Comparison of ENCODE assay signal across 8 mouse cellular contexts in genomic region chr5:33034100-33034499, GRCm38 (mm10). TPM values are rescaled to one million over a fixed set of nuclear protein-coding genes. Genes with fewer than 3 reads are reported as not detected.
DNase-seq lines count a peak whose midpoint lies in the region; ATAC-seq and TF ChIP-seq lines count a peak whose summit lies in the region.

No protein-coding gene starts in this region.

- H3K4me1 ChIP-seq in midbrain, embryonic 11.5 days (ENCODE audit: control insufficient read depth, insufficient read depth, low read length), result peaks cover 15% of the 10 kb centered on the region
- peaks cover 35% of the 10 kb centered on the region for H3K4me1 ChIP-seq in midbrain, embryonic 10.5 days
- no peaks in the 10 kb centered on the region for H3K4me1 ChIP-seq in limb, embryonic 12.5 days (replicated peaks)
- H3K4me1 ChIP-seq in thymus, adult 2 months (replicated peaks; ENCODE audit: control insufficient read depth, insufficient read depth, low read length), result peaks cover 4% of the 10 kb centered on the region
- H3K4me1 ChIP-seq in forebrain, embryonic 10.5 days, result peaks cover 33% of the 10 kb centered on the region

- H3K4me2 ChIP-seq in midbrain, embryonic 11.5 days, result no peak overlapping the region
- no peak overlapping the region for H3K4me2 ChIP-seq in limb, embryonic 12.5 days

- TF ChIP-seq CTCF in brain, embryonic 14.5 days (IDR thresholded peaks at IDR 0.05; ENCODE audit: borderline replicate concordance, extremely low read depth, insufficient read depth, insufficient read length), result peak; percentile 18; the same call in 1 of the 2 replicates
- peak; percentile 36; the same call in 1 of the 2 replicates for TF ChIP-seq CTCF in thymus, adult 2 months (IDR thresholded peaks at IDR 0.05; ENCODE audit: borderline replicate concordance, control insufficient read depth, extremely low read depth, insufficient read depth, low read length, poor library complexity)

- no peaks in the 10 kb centered on the region for H3K27me3 ChIP-seq in midbrain, embryonic 11.5 days (ENCODE audit: control insufficient read depth, insufficient read depth, low read length)
- no peaks in the 10 kb centered on the region for H3K27me3 ChIP-seq in midbrain, embryonic 10.5 days (ENCODE audit: low read depth, poor library complexity, severe bottlenecking)
- no peaks in the 10 kb centered on the region for H3K27me3 ChIP-seq in limb, embryonic 12.5 days
- H3K27me3 ChIP-seq in thymus, adult 2 months (ENCODE audit: control insufficient read depth, insufficient read depth, low read length), result no peaks in the 10 kb centered on the region
- no peaks in the 10 kb centered on the region for H3K27me3 ChIP-seq in forebrain, embryonic 10.5 days (ENCODE audit: poor library complexity, severe bottlenecking)

- H3K36me3 ChIP-seq in midbrain, embryonic 11.5 days (ENCODE audit: control insufficient read depth, insufficient read depth, low read length), result no peaks in the 10 kb centered on the region
- peaks cover 2% of the 10 kb centered on the region; the same call in 1 of the 2 replicates for H3K36me3 ChIP-seq in midbrain, embryonic 10.5 days
- H3K36me3 ChIP-seq in limb, embryonic 12.5 days, result peaks cover 1% of the 10 kb centered on the region; the same call in 1 of the 2 replicates
- H3K36me3 ChIP-seq in thymus, adult 2 months (ENCODE audit: control insufficient read depth, insufficient read depth, low read length), result no peaks in the 10 kb centered on the region
- H3K36me3 ChIP-seq in forebrain, embryonic 10.5 days (replicated peaks), result peaks cover 4% of the 10 kb centered on the region

- no peak for TF ChIP-seq POLR2A in brain, embryonic 14.5 days (IDR thresholded peaks at IDR 0.05; ENCODE audit: borderline replicate concordance, extremely low read depth, insufficient read depth, insufficient read length, poor library complexity, severe bottlenecking)
- TF ChIP-seq POLR2A in thymus, adult 2 months (IDR thresholded peaks at IDR 0.05; ENCODE audit: control insufficient read depth, extremely low read depth, insufficient read depth, low read length, poor library complexity), result no peak

- H3K4me3 ChIP-seq in midbrain, embryonic 11.5 days (ENCODE audit: low read depth, low read length), result no peak overlapping the region
- H3K4me3 ChIP-seq in midbrain, embryonic 10.5 days, result no peak overlapping the region
- H3K4me3 ChIP-seq in limb, embryonic 12.5 days (replicated peaks), result no peak overlapping the region
- no peak overlapping the region for H3K4me3 ChIP-seq in thymus, adult 2 months (ENCODE audit: control insufficient read depth, insufficient read depth, low read length)
- no peak overlapping the region for H3K4me3 ChIP-seq in forebrain, embryonic 10.5 days

- no peaks in the 10 kb centered on the region for H3K9me3 ChIP-seq in midbrain, embryonic 11.5 days (ENCODE audit: control insufficient read depth, low read length)
- H3K9me3 ChIP-seq in midbrain, embryonic 10.5 days (replicated peaks), result no peaks in the 10 kb centered on the region
- H3K9me3 ChIP-seq in limb, embryonic 12.5 days, result no peaks in the 10 kb centered on the region
- no peaks in the 10 kb centered on the region for H3K9me3 ChIP-seq in forebrain, embryonic 10.5 days

- 0 out of 2 replicates have a peak, but pooled peaks have one; percentile 28 for ATAC-seq in midbrain, embryonic 11.5 days (ENCODE audit: low FRiP score)
- ATAC-seq in limb, embryonic 12.5 days (ENCODE audit: insufficient number of reproducible peaks, insufficient read depth, low FRiP score, low TSS enrichment, low read depth), result no peak

- WGBS in midbrain, embryonic 11.5 days, result 19% methylated on average over 7 of the region's 7 CpGs
- WGBS in midbrain, embryonic 10.5 days, result 18% methylated on average over 7 of the region's 7 CpGs
- WGBS in limb, embryonic 12.5 days, result 14% methylated on average over 7 of the region's 7 CpGs
- WGBS in thymus, adult 2 months, result 23% methylated on average over 7 of the region's 7 CpGs
- 26% methylated on average over 7 of the region's 7 CpGs for WGBS in forebrain, embryonic 10.5 days

- DNase-seq in midbrain, embryonic 11.5 days (ENCODE audit: low spot score, missing footprints), result no peak
- DNase-seq in midbrain, embryonic 10.5 days (ENCODE audit: low spot score), result no peak
- DNase-seq in brain, embryonic 14.5 days (ENCODE audit: low read depth), result no peak
- peak; percentile 53 for DNase-seq in thymus, adult 2 months
- no peak for DNase-seq in frontal cortex, postnatal 25 days (ENCODE audit: low spot score in 2 of 2)
- no peak for DNase-seq in urinary bladder, adult 2 months (ENCODE audit: low spot score)
- no peak for DNase-seq in forebrain, embryonic 10.5 days (ENCODE audit: extremely low spot score, low spot score)

- H3K9ac ChIP-seq in midbrain, embryonic 11.5 days (ENCODE audit: low read length), result no peak overlapping the region
- peak overlapping the region; percentile 34; the same call in 1 of the 2 replicates for H3K9ac ChIP-seq in limb, embryonic 12.5 days (replicated peaks)

- H3K27ac ChIP-seq in midbrain, embryonic 11.5 days (ENCODE audit: low read depth, low read length), result no peak overlapping the region
- H3K27ac ChIP-seq in midbrain, embryonic 10.5 days (replicated peaks), result no peak overlapping the region
- no peak overlapping the region for H3K27ac ChIP-seq in limb, embryonic 12.5 days
- H3K27ac ChIP-seq in thymus, adult 2 months (ENCODE audit: control insufficient read depth, insufficient read depth, low read length), result no peak overlapping the region
- no peak overlapping the region for H3K27ac ChIP-seq in forebrain, embryonic 10.5 days

RNA-seq across cellular contexts. Expression of gene Ywhah, which starts 15.5 kb away (rescaled TPM):
- 487 and 530 TPM in 2 replicates for polyA plus RNA-seq in midbrain, embryonic 11.5 days (2014; fragmentation: Nextera tagmentation; extraction: Ambion mirVana)
- polyA plus RNA-seq in midbrain, embryonic 10.5 days (2016; fragmentation: Nextera tagmentation; extraction: Ambion mirVana), result 457 and 467 TPM in 2 replicates
- polyA plus RNA-seq in brain, embryonic 14.5 days (2012; rRNA removed), result 379 and 484 TPM in 2 replicates
- 346 and 349 TPM in 2 replicates for polyA plus RNA-seq in limb, embryonic 12.5 days (2016; fragmentation: Nextera tagmentation; extraction: Ambion mirVana)
- polyA plus RNA-seq in thymus, adult 2 months (2012; rRNA removed), result 171 and 214 TPM in 2 replicates
- 211 and 229 TPM in 2 replicates for polyA plus RNA-seq in urinary bladder, adult 2 months (2012; rRNA removed)
- polyA plus RNA-seq in forebrain, embryonic 10.5 days (2016; fragmentation: Nextera tagmentation; extraction: Ambion mirVana), result 440 and 451 TPM in 2 replicates
